Mouse (Mus musculus) bone marrow macrophage, adult 2 months (primary cell): ENCODE measurements around the gene Eral1.

Experiments used
- CTCF ChIP-seq: IDR thresholded peaks from 2 replicates; pipeline ENCODE4 v1.5.1; 2012; ENCODE audit warnings: low read depth, mild to moderate bottlenecking, low read length, moderate library complexity
- POLR2A ChIP-seq: IDR thresholded peaks from 2 replicates; pipeline ENCODE4 v1.6.1; 2012; ENCODE audit warnings: mild to moderate bottlenecking, low read depth, low read length, borderline replicate concordance

- TF ChIP-seq CTCF = no peak
- TF ChIP-seq POLR2A = no peak
These were observed 34.6 kb upstream of the Eral1 start for GRCm38 (mm10) chr11:78114676-78115366.
